Mouse (Mus musculus) gastrocnemius, adult 2 months (tissue): Measurements from ENCODE around the gene Ppp1r12c. TPM values are rescaled to one million over a fixed set of nuclear protein-coding genes. Genes with fewer than 3 reads are reported as not detected.
A peak's percentile ranks its signal among the peaks of the same experiment; 100 is the strongest.

Source experiments
- DNase-seq: peaks from one replicate; pipeline ENCODE4 v3.0.0; 2022
- H3K27ac ChIP-seq: fragments of 200-600 bp; 2 replicates; pipeline ENCODE4 v1.8.1; 2022; ENCODE audit warnings: mild to moderate bottlenecking
- H3K4me3 ChIP-seq: fragments of 200-600 bp; 2 replicates; pipeline ENCODE4 v1.8.1; 2022; ENCODE audit warnings: mild to moderate bottlenecking, moderate library complexity
- CTCF ChIP-seq: fragments of 200-600 bp; IDR thresholded peaks from 2 replicates; pipeline ENCODE4 v1.8.1; 2022; ENCODE audit warnings: antibody characterized with exemption, mild to moderate bottlenecking, moderate library complexity
- intact Hi-C: fragments of 180-260 bp; cut with DNase I; formaldehyde crosslinking; loops from one replicate; pipeline ENCODE4 v1.15.1; 2025
- microRNA-seq: library from miRNA; unstranded; fragments of <30 nt; microRNA quantifications from one replicate; pipeline ENCODE4 v1.2.0, GENCODE M21; 2021
- total RNA-seq, 2 experiments: library from RNA; stranded (reverse); gene quantifications; 2 replicates each; pipeline ENCODE4 v1.2.3; 2021

The Ppp1r12c gene
- total RNA-seq, 2 experiments from 2014 or later: 17.8 to 24.8 TPM

DNA sequence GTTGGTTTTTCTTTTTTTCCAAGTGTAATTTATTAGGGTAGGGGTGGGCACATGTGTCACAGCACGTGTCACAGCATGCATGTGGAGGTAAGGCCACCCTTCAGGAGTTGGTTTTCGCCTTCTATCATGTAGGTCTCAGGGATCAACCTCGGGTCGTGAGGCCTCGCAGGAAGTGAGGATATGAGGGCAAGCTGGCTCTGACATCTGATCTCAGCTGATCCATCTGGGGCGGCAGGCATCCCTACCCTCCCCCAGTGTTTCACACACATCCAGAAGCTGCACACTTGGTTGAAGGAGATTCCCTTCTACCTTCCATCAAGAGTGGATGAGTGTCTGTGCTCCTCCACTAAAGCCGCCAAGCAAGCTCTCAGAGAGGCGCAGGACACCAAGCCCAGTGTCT lies 69.5 kb downstream of the Ppp1r12c start:
- TF ChIP-seq CTCF: no peak
- intact Hi-C loops: loop anchor here (10.0 kb wide), 1 partner anchor 727 kb away; the partner anchor contains the start of gene Rps9

GRCm38 (mm10) chr7:4431548-4431947 lies 69.9 kb downstream of the Ppp1r12c start:
- Histone ChIP-seq H3K4me3 (no peak overlapping the region), H3K27ac (no peak overlapping the region)
- peak; percentile 81 for TF ChIP-seq CTCF
- intact Hi-C loops: loop anchor here (2.0 to 10.0 kb wide), 2 partner anchors 39 to 727 kb away; partner anchors contain the start of gene Rps9
- DNase-seq: peak; percentile 68

More for the DNA sequence above, 69.5 kb downstream of the Ppp1r12c start:
- Histone ChIP-seq H3K27ac (no peak overlapping the region), H3K4me3 (no peak overlapping the region)
- DNase-seq: no peak

Small RNA genes within 50 kb of the gene (microRNA-seq; reads per million reads assigned to microRNA genes)
- not detected for gene Gm24605

Other genes with a start within 250 kb of the Ppp1r12c start
- not detected for gene Ncr1, start 164.0 kb downstream of the Ppp1r12c start, total RNA-seq
- gene Gp6, start 103.9 kb downstream of the Ppp1r12c start, total RNA-seq: not detected
- gene Rdh13, start 56.0 kb downstream of the Ppp1r12c start, total RNA-seq: 10 to 100 TPM; 12.1 to 17.2 TPM
- 1 to 10 TPM; 1.5 to 3.7 TPM for gene Eps8l1, start 41.0 kb downstream of the Ppp1r12c start, total RNA-seq
- 1,000 to 10,000 TPM in 1 of 2 experiments, 100 to 1,000 TPM in 1; 398 to 1,232 TPM for gene Tnnt1, start 14.7 kb upstream of the Ppp1r12c start, total RNA-seq
- gene Tnni3, start 22.5 kb upstream of the Ppp1r12c start, total RNA-seq: under 1 TPM in 1 of 2 experiments, not detected in 1; 0.41 TPM
- gene Dnaaf3, start 30.8 kb upstream of the Ppp1r12c start, total RNA-seq: not detected
- not detected for gene Syt5, start 45.9 kb upstream of the Ppp1r12c start, total RNA-seq
- not detected for gene Ptprh, start 102.4 kb upstream of the Ppp1r12c start, total RNA-seq
- 1 to 10 TPM; 2.6 to 3.3 TPM for gene Tmem86b, start 129.7 kb upstream of the Ppp1r12c start, total RNA-seq
- gene Ppp6r1, start 157.3 kb upstream of the Ppp1r12c start, total RNA-seq: 10 to 100 TPM; 45.0 to 51.2 TPM
- gene Hspbp1, start 183.4 kb upstream of the Ppp1r12c start, total RNA-seq: 10 to 100 TPM; 23.4 to 29.8 TPM
- gene Brsk1, start 188.9 kb upstream of the Ppp1r12c start, total RNA-seq: under 1 TPM; 0.48 to 0.75 TPM
- gene Tmem150b, start 223.6 kb upstream of the Ppp1r12c start, total RNA-seq: under 1 TPM in 1 of 2 experiments, not detected in 1; 0.22 TPM
- 10 to 100 TPM in 1 of 2 experiments, 1 to 10 TPM in 1; 8.0 to 11.5 TPM for gene Kmt5c, start 238.4 kb upstream of the Ppp1r12c start, total RNA-seq